Mouse (Mus musculus) liver, adult 2 months (tissue): ENCODE results near the gene Olfr718-ps1. TPM values are rescaled to one million over a fixed set of nuclear protein-coding genes. Genes with fewer than 3 reads are reported as not detected.

ENCODE experiments used
- DNase-seq: peaks from one replicate; pipeline ENCODE4 v3.0.0-alpha.2; 2011; ENCODE audit warnings: low read depth, low spot score; ENCODE audit errors: extremely low read depth
- H3K27ac ChIP-seq: fragments of 200-500 bp; replicated peaks from 2 replicates; pipeline ENCODE4 v1.5.1; 2012; ENCODE audit warnings: low read depth, mild to moderate bottlenecking, control low read depth, inconsistent platforms, low read length; ENCODE audit not compliant: insufficient read depth
- H3K27me3 ChIP-seq: fragments of 200-500 bp; 2 replicates; pipeline ENCODE4 v1.6.1; 2012; ENCODE audit warnings: mild to moderate bottlenecking, moderate library complexity, low read length, inconsistent platforms; ENCODE audit not compliant: control insufficient read depth, insufficient read depth
- H3K36me3 ChIP-seq: fragments of 200-500 bp; 2 replicates; pipeline ENCODE4 v1.6.1; 2012; ENCODE audit warnings: low read length, inconsistent platforms; ENCODE audit not compliant: control insufficient read depth, insufficient read depth
- H3K4me1 ChIP-seq: fragments of 200-500 bp; 2 replicates; pipeline ENCODE4 v1.6.1; 2011; ENCODE audit warnings: low read length; ENCODE audit not compliant: control insufficient read depth, insufficient read depth
- H3K4me3 ChIP-seq: fragments of 200-500 bp; 2 replicates; pipeline ENCODE4 v1.5.1; 2011; ENCODE audit warnings: low read depth, mild to moderate bottlenecking, control low read depth, low read length, moderate library complexity; ENCODE audit not compliant: insufficient read depth
- H3K79me2 ChIP-seq: fragments of 200-500 bp; 2 replicates; pipeline ENCODE4 v1.6.1; 2012; ENCODE audit warnings: inconsistent platforms, mild to moderate bottlenecking, low read length, moderate library complexity; ENCODE audit not compliant: control insufficient read depth, insufficient read depth
- H3K9ac ChIP-seq: fragments of 200-500 bp; 2 replicates; pipeline ENCODE4 v1.6.1; 2012; ENCODE audit warnings: low read depth, mild to moderate bottlenecking, control low read depth, inconsistent platforms, low read length
- CTCF ChIP-seq: fragments of 200-500 bp; IDR thresholded peaks from 2 replicates; pipeline ENCODE4 v1.5.1; 2011; ENCODE audit warnings: low read depth, low read length, control low read depth
- POLR2A ChIP-seq: fragments of 200-500 bp; IDR thresholded peaks from 2 replicates; pipeline ENCODE4 v1.6.1; 2011; ENCODE audit warnings: low read length, control low read depth; ENCODE audit not compliant: insufficient read depth; ENCODE audit errors: extremely low read depth
- WGBS: fragments of 180-500 bp; shearing (Covaris S2); methylation state at CpG from one replicate; pipeline ENCODE4 v1.1.7; 2018; 5-methylcytosine and 5-hydroxymethylcytosine counted together
- polyA plus RNA-seq: library from polyadenylated mRNA; depleted of rRNA; stranded (reverse); fragments of >200 nt; gene quantifications from 2 replicates; pipeline ENCODE4 v1.2.3, GENCODE M21; 2012
- total RNA-seq: library from RNA; depleted of rRNA; stranded (reverse); fragments of >200 nt; gene quantifications from 2 replicates; pipeline ENCODE4 v1.2.3, GENCODE M21; 2014

Gene Olfr718-ps1
- total and polyA plus RNA-seq, 2 experiments, result not detected

GRCm38 (mm10) chr5:143112281-143113246, 34.8 kb downstream of the Olfr718-ps1 start, which contains the start of gene Rnf216:
Rnf216 (minus strand) TSS chr5:143112994.
- Histone ChIP-seq H3K9ac (peak within 1 kb of the TSS; percentile 90), H3K4me3 (peak within 1 kb of the TSS; percentile 82), H3K27ac (peak within 1 kb of the TSS; percentile 53), H3K36me3 (no peaks in the 10 kb centered on the region), H3K4me1 (peaks cover 3% of the 10 kb centered on the region; the same call in 1 of the 2 replicates), H3K79me2 (peaks cover 24% of the 10 kb centered on the region), H3K27me3 (no peaks in the 10 kb centered on the region)
- 1% methylated on average over 98 of the region's 110 CpGs for WGBS
- peak; percentile 85; the same call in 1 of the 2 replicates for TF ChIP-seq POLR2A
- peak; percentile 79 for TF ChIP-seq CTCF
- DNase-seq, result peak; percentile 78

GRCm38 (mm10) chr5:143106842-143107241, 40.5 kb downstream of the Olfr718-ps1 start:
- no peaks in the 10 kb centered on the region for H3K27me3 ChIP-seq
- 90% methylated on average over 3 of the region's 3 CpGs for WGBS
- no peak for DNase-seq
- H3K36me3 ChIP-seq, result no peaks in the 10 kb centered on the region
- H3K9ac ChIP-seq, result no peak overlapping the region
- TF ChIP-seq POLR2A (no peak), CTCF (no peak)
- no peak overlapping the region for H3K4me3 ChIP-seq
- H3K79me2 ChIP-seq, result peaks cover 43% of the 10 kb centered on the region
- no peak overlapping the region for H3K27ac ChIP-seq
- peaks cover 3% of the 10 kb centered on the region for H3K4me1 ChIP-seq

- H3K27me3 ChIP-seq, result no peaks in the 10 kb centered on the region
- no peak overlapping the region for H3K4me3 ChIP-seq
- H3K27ac ChIP-seq, result no peak overlapping the region
- WGBS, result 85% methylated on average over 2 of the region's 2 CpGs
- no peak overlapping the region for H3K9ac ChIP-seq
- H3K36me3 ChIP-seq, result no peaks in the 10 kb centered on the region
- H3K4me1 ChIP-seq, result peaks cover 6% of the 10 kb centered on the region
- H3K79me2 ChIP-seq, result peaks cover 36% of the 10 kb centered on the region
- DNase-seq, result no peak
- TF ChIP-seq CTCF (no peak), POLR2A (no peak)
These were observed 44.1 kb downstream of the Olfr718-ps1 start for GRCm38 (mm10) chr5:143103231-143103630.

GRCm38 (mm10) chr5:143101626-143102025, 45.8 kb downstream of the Olfr718-ps1 start:
- WGBS, result 67% methylated on average over 1 of the region's 1 CpGs
- Histone ChIP-seq H3K27ac (no peak overlapping the region), H3K4me3 (no peak overlapping the region), H3K4me1 (peaks cover 6% of the 10 kb centered on the region), H3K36me3 (0 out of 2 replicates have a peak, but pooled peaks cover under 1% of the 10 kb centered on the region), H3K79me2 (peaks cover 24% of the 10 kb centered on the region; the same call in 1 of the 2 replicates), H3K9ac (no peak overlapping the region), H3K27me3 (no peaks in the 10 kb centered on the region)
- no peak for TF ChIP-seq CTCF
- TF ChIP-seq POLR2A, result no peak
- DNase-seq, result no peak

- no peak for DNase-seq
- Histone ChIP-seq H3K4me3 (no peak overlapping the region), H3K9ac (no peak overlapping the region), H3K36me3 (peaks cover 23% of the 10 kb centered on the region; the same call in 1 of the 2 replicates), H3K79me2 (peaks cover 3% of the 10 kb centered on the region; the same call in 1 of the 2 replicates), H3K27me3 (no peaks in the 10 kb centered on the region), H3K4me1 (no peaks in the 10 kb centered on the region), H3K27ac (no peak overlapping the region)
- TF ChIP-seq POLR2A (no peak), CTCF (no peak)
- 93% methylated on average over 7 of the region's 7 CpGs for WGBS
These were observed 52.1 kb downstream of the Olfr718-ps1 start for GRCm38 (mm10) chr5:143095256-143095655.

GRCm38 (mm10) chr5:143092891-143093290, 54.5 kb downstream of the Olfr718-ps1 start:
- TF ChIP-seq POLR2A (no peak), CTCF (no peak)
- no peaks in the 10 kb centered on the region for H3K27me3 ChIP-seq
- WGBS, result 81% methylated on average over 3 of the region's 3 CpGs
- no peak overlapping the region for H3K27ac ChIP-seq
- DNase-seq, result no peak
- no peak overlapping the region for H3K4me3 ChIP-seq
- no peaks in the 10 kb centered on the region for H3K4me1 ChIP-seq
- H3K36me3 ChIP-seq, result peaks cover 39% of the 10 kb centered on the region
- H3K79me2 ChIP-seq, result peaks cover 3% of the 10 kb centered on the region; the same call in 1 of the 2 replicates
- H3K9ac ChIP-seq, result no peak overlapping the region
